Mouse (Mus musculus): Measurements from ENCODE around the gene Gramd2. TPM values are rescaled to one million over a fixed set of nuclear protein-coding genes. Genes with fewer than 3 reads are reported as not detected.

The Gramd2 gene
- total and polyA plus RNA-seq, 3 experiments = not detected

- no peak overlapping the region for H3K4me3 ChIP-seq (ENCODE audit: low read depth, low read length)
- DNase-seq (ENCODE audit: low spot score) = no peak
- ATAC-seq (ENCODE audit: extremely low read depth, insufficient number of reproducible peaks, low FRiP score, poor library complexity, severe bottlenecking) = no peak
These were observed 55.5 kb downstream of the Gramd2 start for GRCm38 (mm10) chr9:59735394-59735793.

GRCm38 (mm10) chr9:59740593-59740992 lies 60.6 kb downstream of the Gramd2 start:
- Histone ChIP-seq H3K4me3 (ENCODE audit: low read depth, low read length) (no peak overlapping the region), H3K4me1 (ENCODE audit: insufficient read depth, low read depth, low read length) (peaks cover 12% of the 10 kb centered on the region), H3K27me3 (ENCODE audit: insufficient read depth, low read length) (no peaks in the 10 kb centered on the region), H3K9me3 (replicated peaks) (no peaks in the 10 kb centered on the region), H3K36me3 (replicated peaks) (peaks cover 23% of the 10 kb centered on the region)
- TF ChIP-seq TAL1 (conservative IDR thresholded peaks at IDR 0.05; ENCODE audit: low read depth, low read length) (no peak), GATA2 (IDR thresholded peaks at IDR 0.05; ENCODE audit: borderline replicate concordance, low read depth, low read length) (no peak), GATA1 (IDR thresholded peaks at IDR 0.05; ENCODE audit: borderline replicate concordance, low read length) (no peak), CTCF (IDR thresholded peaks at IDR 0.05; ENCODE audit: low read depth, low read length) (no peak), POLR2AphosphoS5 (IDR thresholded peaks at IDR 0.05; ENCODE audit: insufficient replicate concordance, low read depth, low read length) (no peak)
- ATAC-seq (ENCODE audit: extremely low read depth, insufficient number of reproducible peaks, low FRiP score, poor library complexity, severe bottlenecking) (no peak), DNase-seq (ENCODE audit: low spot score) (no peak)

More at GRCm38 (mm10) chr9:59735394-59735793, 55.5 kb downstream of the Gramd2 start:
- Histone ChIP-seq H3K4me1 (ENCODE audit: insufficient read depth, low read depth, low read length) (peaks cover 7% of the 10 kb centered on the region), H3K27me3 (ENCODE audit: insufficient read depth, low read length) (no peaks in the 10 kb centered on the region), H3K36me3 (replicated peaks) (peaks cover 15% of the 10 kb centered on the region), H3K9me3 (replicated peaks) (no peaks in the 10 kb centered on the region)
- no peak for TF ChIP-seq TAL1 (conservative IDR thresholded peaks at IDR 0.05; ENCODE audit: low read depth, low read length)

- no peaks in the 10 kb centered on the region for H3K27me3 ChIP-seq (ENCODE audit: insufficient read depth, low read length)
- no peak overlapping the region for H3K4me3 ChIP-seq (ENCODE audit: low read depth, low read length)
- no peak for DNase-seq (ENCODE audit: low spot score)
- no peak for TF ChIP-seq GATA2 (IDR thresholded peaks at IDR 0.05; ENCODE audit: borderline replicate concordance, low read depth, low read length)
- no peak for ATAC-seq (ENCODE audit: extremely low read depth, insufficient number of reproducible peaks, low FRiP score, poor library complexity, severe bottlenecking)
- H3K4me1 ChIP-seq (ENCODE audit: insufficient read depth, low read depth, low read length) = peaks cover 21% of the 10 kb centered on the region
- H3K9me3 ChIP-seq (replicated peaks) = no peaks in the 10 kb centered on the region
- H3K36me3 ChIP-seq (replicated peaks) = peaks cover 7% of the 10 kb centered on the region
These were observed 64.0 kb downstream of the Gramd2 start for GRCm38 (mm10) chr9:59743903-59744302.

- no peak overlapping the region; the same call in 1 of the 2 replicates for H3K4me3 ChIP-seq (ENCODE audit: low read depth, low read length)
- H3K4me1 ChIP-seq (ENCODE audit: insufficient read depth, low read depth, low read length) = peaks cover 33% of the 10 kb centered on the region
- H3K9me3 ChIP-seq (replicated peaks) = no peaks in the 10 kb centered on the region
- peaks cover 7% of the 10 kb centered on the region for H3K36me3 ChIP-seq (replicated peaks)
- no peaks in the 10 kb centered on the region for H3K27me3 ChIP-seq (ENCODE audit: insufficient read depth, low read length)
- DNase-seq (ENCODE audit: low spot score) (no peak), ATAC-seq (ENCODE audit: extremely low read depth, insufficient number of reproducible peaks, low FRiP score, poor library complexity, severe bottlenecking) (peak; percentile 36; the same call in 1 of the 2 replicates)
- no peak for TF ChIP-seq CTCF (IDR thresholded peaks at IDR 0.05; ENCODE audit: low read depth, low read length)
- TF ChIP-seq TAL1 (conservative IDR thresholded peaks at IDR 0.05; ENCODE audit: low read depth, low read length) = peak; percentile 50
These were observed 68.4 kb downstream of the Gramd2 start for GRCm38 (mm10) chr9:59748387-59748786.

- ATAC-seq (ENCODE audit: extremely low read depth, insufficient number of reproducible peaks, low FRiP score, poor library complexity, severe bottlenecking) = no peak
- peak; percentile 14 for DNase-seq (ENCODE audit: low spot score)
- H3K36me3 ChIP-seq (replicated peaks) = peaks cover 3% of the 10 kb centered on the region
- H3K4me3 ChIP-seq (ENCODE audit: low read depth, low read length) = peak overlapping the region; percentile 89; the same call in 1 of the 2 replicates
- TF ChIP-seq GATA1 (IDR thresholded peaks at IDR 0.05; ENCODE audit: borderline replicate concordance, low read length) = no peak
- no peak for TF ChIP-seq TAL1 (conservative IDR thresholded peaks at IDR 0.05; ENCODE audit: low read depth, low read length)
- no peak for TF ChIP-seq CTCF (IDR thresholded peaks at IDR 0.05; ENCODE audit: low read depth, low read length)
- TF ChIP-seq POLR2AphosphoS5 (IDR thresholded peaks at IDR 0.05; ENCODE audit: insufficient replicate concordance, low read depth, low read length) = no peak
- TF ChIP-seq GATA2 (IDR thresholded peaks at IDR 0.05; ENCODE audit: borderline replicate concordance, low read depth, low read length) = no peak
- no peaks in the 10 kb centered on the region for H3K27me3 ChIP-seq (ENCODE audit: insufficient read depth, low read length)
- no peaks in the 10 kb centered on the region for H3K9me3 ChIP-seq (replicated peaks)
- H3K4me1 ChIP-seq (ENCODE audit: insufficient read depth, low read depth, low read length) = peaks cover 32% of the 10 kb centered on the region
These were observed 69.0 kb downstream of the Gramd2 start for GRCm38 (mm10) chr9:59748969-59749368.

- no peak for TF ChIP-seq TAL1 (conservative IDR thresholded peaks at IDR 0.05; ENCODE audit: low read depth, low read length)
- no peak for TF ChIP-seq GATA2 (IDR thresholded peaks at IDR 0.05; ENCODE audit: borderline replicate concordance, low read depth, low read length)
- TF ChIP-seq POLR2AphosphoS5 (IDR thresholded peaks at IDR 0.05; ENCODE audit: insufficient replicate concordance, low read depth, low read length) = no peak
- TF ChIP-seq GATA1 (IDR thresholded peaks at IDR 0.05; ENCODE audit: borderline replicate concordance, low read length) = no peak
- no peak for TF ChIP-seq CTCF (IDR thresholded peaks at IDR 0.05; ENCODE audit: low read depth, low read length)
These were observed 69.8 kb downstream of the Gramd2 start for GRCm38 (mm10) chr9:59749581-59750265.

More at GRCm38 (mm10) chr9:59749581-59750265, 69.8 kb downstream of the Gramd2 start:
- no peaks in the 10 kb centered on the region for H3K36me3 ChIP-seq (replicated peaks)
- H3K9me3 ChIP-seq (replicated peaks) = no peaks in the 10 kb centered on the region
- DNase-seq (ENCODE audit: low spot score) (no peak), ATAC-seq (ENCODE audit: extremely low read depth, insufficient number of reproducible peaks, low FRiP score, poor library complexity, severe bottlenecking) (no peak)
- peaks cover 30% of the 10 kb centered on the region for H3K4me1 ChIP-seq (ENCODE audit: insufficient read depth, low read depth, low read length)
- no peaks in the 10 kb centered on the region for H3K27me3 ChIP-seq (ENCODE audit: insufficient read depth, low read length)
- peak overlapping the region; percentile 89 for H3K4me3 ChIP-seq (ENCODE audit: low read depth, low read length)

All from G1E (cell line).